Mouse (Mus musculus): ENCODE results near the gene Rdh8.

The Rdh8 gene

GRCm38 (mm10) chr9:20837184-20837947 lies 19.1 kb downstream of the Rdh8 start:
- no peak for DNase-seq (ENCODE audit: low spot score)

- no peak for DNase-seq (ENCODE audit: low spot score)
Observed at GRCm38 (mm10) chr9:20838931-20839330, 20.6 kb downstream of the Rdh8 start.

- DNase-seq (ENCODE audit: low spot score) = no peak
Observed at GRCm38 (mm10) chr9:20842211-20842610, 23.9 kb downstream of the Rdh8 start.

- peak; percentile 62 for DNase-seq (ENCODE audit: low spot score)
Observed at GRCm38 (mm10) chr9:20842670-20843069, 24.4 kb downstream of the Rdh8 start.

GRCm38 (mm10) chr9:20850179-20850578 lies 31.9 kb downstream of the Rdh8 start:
- DNase-seq (ENCODE audit: low spot score) = no peak

- DNase-seq (ENCODE audit: low spot score) = peak; percentile 85
Observed at GRCm38 (mm10) chr9:20857131-20857530, 38.8 kb downstream of the Rdh8 start.

- DNase-seq (ENCODE audit: low spot score) = no peak
Observed at GRCm38 (mm10) chr9:20859926-20860325, 41.6 kb downstream of the Rdh8 start.

GRCm38 (mm10) chr9:20861821-20862220 lies 43.5 kb downstream of the Rdh8 start:
- DNase-seq (ENCODE audit: low spot score) = peak; percentile 68

GRCm38 (mm10) chr9:20862225-20862624 lies 43.9 kb downstream of the Rdh8 start:
- no peak for DNase-seq (ENCODE audit: low spot score)

GRCm38 (mm10) chr9:20866879-20867278 lies 48.6 kb downstream of the Rdh8 start:
- DNase-seq (ENCODE audit: low spot score) = no peak

- no peak for DNase-seq (ENCODE audit: low spot score)
Observed at GRCm38 (mm10) chr9:20868448-20869001, 50.2 kb downstream of the Rdh8 start, which contains the start of gene A230050P20Rik. Gene A230050P20Rik (plus strand): TSS chr9:20868642.

GRCm38 (mm10) chr9:20869246-20869645 lies 50.9 kb downstream of the Rdh8 start:
- no peak for DNase-seq (ENCODE audit: low spot score)

GRCm38 (mm10) chr9:20870211-20871173 lies 52.2 kb downstream of the Rdh8 start:
- no peak for DNase-seq (ENCODE audit: low spot score)

GRCm38 (mm10) chr9:20872991-20873390 lies 54.7 kb downstream of the Rdh8 start:
- no peak for DNase-seq (ENCODE audit: low spot score)

GRCm38 (mm10) chr9:20873521-20873920 lies 55.2 kb downstream of the Rdh8 start:
- DNase-seq (ENCODE audit: low spot score) = no peak

- DNase-seq (ENCODE audit: low spot score) = peak; percentile 32
Observed at GRCm38 (mm10) chr9:20875021-20875790, 56.9 kb downstream of the Rdh8 start.
